Mouse (Mus musculus) layer of hippocampus, adult 2 months (tissue): ENCODE results near the gene Gosr2. TPM values are rescaled to one million over a fixed set of nuclear protein-coding genes. Genes with fewer than 3 reads are reported as not detected.
A peak's percentile ranks its signal among the peaks of the same experiment; 100 is the strongest.

Experiments
- DNase-seq, 2 experiments: peaks; one replicate each; pipeline ENCODE4 v3.0.0; 2022; ENCODE audit warnings: low spot score in 2 of 2
- H3K27ac ChIP-seq: fragments of 200-600 bp; 2 replicates; pipeline ENCODE4 v1.8.1; 2022
- H3K4me3 ChIP-seq: fragments of 200-600 bp; 2 replicates; pipeline ENCODE4 v1.8.1; 2022; ENCODE audit warnings: mild to moderate bottlenecking
- CTCF ChIP-seq: fragments of 200-600 bp; conservative IDR thresholded peaks from 2 replicates; pipeline ENCODE4 v1.8.1; 2022; ENCODE audit warnings: antibody characterized with exemption, mild to moderate bottlenecking, moderate library complexity
- long read RNA-seq, 2 experiments: library from polyadenylated mRNA; stranded (forward); transcript quantifications; one replicate each; pipeline ENCODE4 v2.0.0; 2021; ENCODE audit warnings: borderline mapping rate in 2 of 2
- total RNA-seq, 2 experiments: library from RNA; stranded (reverse); gene quantifications; 2 replicates each; pipeline ENCODE4 v1.2.3; 2021

Gosr2 gene
- 10 to 100 TPM; 62.5 to 66.1 TPM for total RNA-seq
- long read RNA-seq, experiment 1, transcript Gosr2-202 (5 exons, 1,044 nt), result minor isoform, 18 of 70 reads
- long read RNA-seq, experiment 1, transcript Gosr2-201 (6 exons, 3,266 nt), result major isoform, 42 of 70 reads
- long read RNA-seq, experiment 1, partial matches to known transcripts, result 3 of 70 reads
- long read RNA-seq, experiment 1, other reads (novel, unspliced or antisense), result 6 of 70 reads
- long read RNA-seq, experiment 2, transcript Gosr2-202 (5 exons, 1,044 nt), result minor isoform, 9 of 124 reads
- long read RNA-seq, experiment 2, transcript Gosr2-203 (5 exons, 917 nt), result minor isoform, 5 of 124 reads
- long read RNA-seq, experiment 2, transcript Gosr2-201 (6 exons, 3,266 nt), result major isoform, 91 of 124 reads
- long read RNA-seq, experiment 2, partial matches to known transcripts, result 3 of 124 reads
- long read RNA-seq, experiment 2, other reads (novel, unspliced or antisense), result 16 of 124 reads

DNA sequence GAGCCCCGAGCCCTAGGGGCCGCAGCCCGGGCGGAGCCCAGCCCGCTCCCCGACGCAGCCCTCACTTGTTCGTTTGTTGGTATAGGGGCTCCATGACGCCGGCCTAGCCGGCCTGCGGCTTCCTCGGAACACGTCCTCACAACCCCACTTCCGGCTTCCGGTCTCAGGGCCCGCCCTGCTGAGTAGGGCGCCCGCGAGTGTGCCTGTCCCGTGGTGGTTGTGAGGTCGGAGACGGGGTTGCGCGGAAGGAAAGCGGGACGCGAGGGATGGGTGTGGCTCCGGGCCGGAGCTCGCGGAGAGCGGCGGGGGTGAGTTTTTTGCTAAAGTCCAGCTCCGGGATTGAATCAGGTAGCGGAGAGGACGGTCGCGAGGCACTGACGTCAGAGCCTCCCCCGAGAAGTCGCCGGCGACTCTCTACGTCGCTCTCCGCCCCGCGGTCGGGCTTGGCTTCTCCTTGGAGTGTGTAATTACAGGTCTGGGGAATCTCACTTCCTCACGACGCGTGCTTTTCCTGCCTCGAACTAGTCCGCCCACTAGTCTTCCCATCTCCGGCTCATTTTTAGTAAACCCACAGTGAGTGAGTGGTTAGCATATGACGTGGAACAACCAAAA is at the start of gene Gosr2:
TSS of gene Gosr2 (minus strand) at position 334 of the 612 bp plus-strand sequence.
- DNase-seq, result peak; percentile 83 to 86
- TF ChIP-seq CTCF, result no peak
- Histone ChIP-seq H3K4me3 (peak within 1 kb of the TSS; percentile 100), H3K27ac (peak within 1 kb of the TSS; percentile 99)

DNA sequence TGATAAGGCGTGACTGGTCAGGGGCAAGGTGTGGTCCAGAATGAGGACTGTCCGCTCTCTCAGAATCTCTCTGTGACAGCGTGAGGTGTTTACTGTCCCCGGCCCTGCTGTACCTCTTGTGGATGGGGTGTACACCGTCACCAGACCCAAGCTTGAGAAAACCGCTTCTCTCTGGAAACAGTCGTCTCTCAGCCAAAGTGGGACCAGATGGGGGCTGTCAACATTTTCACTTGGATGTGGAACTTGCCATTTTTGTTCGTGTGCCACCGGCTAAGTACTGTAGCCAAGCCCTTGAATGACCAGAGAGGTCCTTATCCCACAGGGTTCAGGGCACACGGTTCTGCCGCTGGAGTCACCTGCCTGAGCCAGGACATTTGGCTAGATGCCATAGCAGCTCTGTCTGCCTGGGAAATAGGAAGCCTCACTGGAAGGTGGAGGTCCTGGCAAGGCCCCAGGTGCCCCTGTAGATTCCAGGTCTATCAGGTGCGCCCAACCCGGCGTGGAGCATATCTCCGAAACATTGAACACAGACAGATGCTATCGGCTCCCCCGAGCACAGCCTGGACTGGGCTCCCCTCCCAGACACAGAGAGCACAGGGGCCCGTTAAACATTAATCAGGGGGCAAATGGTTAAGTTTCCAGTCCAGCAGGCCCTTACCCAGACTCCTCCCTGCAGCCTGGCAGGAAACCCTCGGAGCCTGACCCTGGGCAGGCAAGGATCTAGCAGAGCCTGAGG is 37.5 kb upstream of the Gosr2 start:
- H3K27ac ChIP-seq, result no peak overlapping the region
- H3K4me3 ChIP-seq, result no peak overlapping the region
- no peak for DNase-seq
- TF ChIP-seq CTCF, result no peak

DNA sequence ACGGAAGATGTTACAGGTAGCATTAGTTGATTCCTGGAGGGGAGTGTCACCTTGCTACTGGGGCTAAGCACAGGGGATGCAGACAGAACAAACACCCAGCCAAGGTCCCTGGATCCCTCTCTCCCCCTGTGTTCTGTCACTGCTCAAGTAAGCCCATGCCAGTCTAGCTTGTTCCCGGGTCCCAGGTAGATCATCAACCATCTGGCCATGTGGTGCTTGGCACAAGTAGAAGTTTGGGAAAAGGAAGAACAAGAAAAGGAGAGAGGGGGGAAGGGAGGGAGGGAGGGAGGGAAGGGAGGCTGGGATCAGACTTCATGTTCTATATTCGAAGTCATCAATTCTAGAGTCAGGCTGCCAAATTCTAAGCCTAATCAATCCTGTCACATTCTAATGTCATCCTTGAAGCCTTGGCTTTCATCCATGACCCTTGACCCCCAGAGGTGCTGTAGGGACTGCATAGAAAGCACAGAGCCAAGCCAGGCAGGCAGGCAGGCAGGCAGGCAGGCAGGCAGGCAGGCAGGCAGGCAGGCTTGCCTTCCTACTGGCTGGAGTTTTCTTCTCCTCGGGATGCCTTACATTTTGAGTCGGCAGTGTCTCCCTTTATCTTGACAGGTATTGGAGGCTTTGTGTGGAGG is 36.8 kb upstream of the Gosr2 start:
- H3K27ac ChIP-seq, result no peak overlapping the region
- no peak for TF ChIP-seq CTCF
- DNase-seq, result no peak
- no peak overlapping the region for H3K4me3 ChIP-seq

DNA sequence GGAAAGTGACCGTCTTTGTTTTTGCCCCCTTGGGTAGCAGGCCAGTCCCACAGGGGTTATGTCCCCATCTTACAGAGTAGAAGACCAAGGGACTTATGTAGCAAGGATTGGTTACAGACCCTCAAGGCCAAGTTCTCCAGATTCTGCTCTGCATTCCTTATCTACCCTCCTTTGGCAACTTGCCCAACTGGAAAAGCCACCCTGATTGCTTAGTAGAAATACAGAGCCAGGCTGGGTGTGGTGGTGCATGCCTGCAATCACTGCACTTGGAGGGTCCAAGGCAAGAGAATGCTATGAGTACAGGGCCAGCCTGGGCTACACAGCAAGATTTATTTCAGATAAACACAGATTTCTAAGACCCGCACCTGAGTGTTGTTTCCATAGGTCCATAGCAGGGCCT is 36.3 kb upstream of the Gosr2 start:
- no peak for TF ChIP-seq CTCF
- Histone ChIP-seq H3K27ac (no peak overlapping the region), H3K4me3 (no peak overlapping the region)
- DNase-seq, result no peak

DNA sequence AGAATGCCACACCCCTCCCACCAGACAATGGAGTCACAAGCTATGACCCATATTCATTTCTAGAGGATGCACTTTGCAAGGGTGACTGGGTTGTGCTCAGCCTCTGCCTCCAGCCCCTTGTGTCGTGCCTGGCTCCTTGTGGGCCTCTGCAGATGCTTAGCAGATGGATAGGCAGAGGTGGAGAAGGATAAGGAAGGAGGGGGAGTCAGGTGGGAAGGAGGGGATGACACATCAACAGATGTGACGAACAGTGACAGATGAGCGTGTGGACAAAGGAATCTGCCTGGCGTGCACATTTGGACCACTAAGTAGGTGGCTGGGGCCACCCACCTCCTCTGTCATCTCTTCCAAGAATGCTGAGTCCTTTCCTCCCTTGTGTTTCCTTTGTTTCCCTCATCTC is 35.4 kb upstream of the Gosr2 start:
- H3K27ac ChIP-seq, result no peak overlapping the region
- no peak for DNase-seq
- TF ChIP-seq CTCF, result no peak
- H3K4me3 ChIP-seq, result no peak overlapping the region

DNA sequence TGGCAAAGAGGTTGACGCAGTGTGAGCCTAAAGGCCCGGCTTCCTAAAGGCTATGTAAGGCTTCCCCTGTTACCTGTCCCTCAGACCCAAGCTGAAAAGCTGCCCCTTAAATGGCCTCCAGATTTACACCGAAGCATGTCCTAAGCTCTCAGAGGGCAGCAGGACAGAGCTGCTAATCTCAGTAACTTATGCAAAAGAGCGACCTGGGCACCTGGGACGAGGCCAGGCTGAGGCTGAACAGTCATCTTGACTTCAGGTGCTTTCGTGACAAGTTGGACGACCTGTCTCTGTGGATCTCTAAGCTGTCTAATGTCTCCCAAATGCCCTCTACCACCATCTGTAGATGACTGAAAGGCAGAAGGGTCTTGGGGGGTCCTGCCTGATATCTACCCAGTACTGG is 34.6 kb upstream of the Gosr2 start:
- H3K27ac ChIP-seq, result no peak overlapping the region
- DNase-seq, result no peak
- no peak overlapping the region for H3K4me3 ChIP-seq
- no peak for TF ChIP-seq CTCF

DNA sequence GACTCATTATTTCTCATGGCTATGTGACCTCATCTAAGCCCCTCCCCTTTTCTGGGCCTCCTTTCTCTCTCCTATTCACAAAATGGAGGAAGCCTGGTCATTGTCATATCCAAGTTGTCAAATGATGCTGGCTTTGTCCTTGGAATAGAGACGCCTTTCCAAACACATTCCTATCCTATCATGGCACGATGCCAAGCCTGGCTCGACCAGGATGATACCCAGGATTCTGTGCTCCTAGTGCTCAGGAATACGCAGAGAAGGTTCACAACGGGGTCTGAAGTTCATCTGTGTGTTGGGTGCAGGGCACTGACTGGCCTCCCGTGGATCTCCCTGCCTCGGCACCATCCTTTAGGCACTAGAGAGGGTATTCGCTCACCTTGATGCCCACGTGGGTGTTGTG is 33.9 kb upstream of the Gosr2 start:
- TF ChIP-seq CTCF, result no peak
- Histone ChIP-seq H3K4me3 (no peak overlapping the region), H3K27ac (no peak overlapping the region)
- no peak for DNase-seq

DNA sequence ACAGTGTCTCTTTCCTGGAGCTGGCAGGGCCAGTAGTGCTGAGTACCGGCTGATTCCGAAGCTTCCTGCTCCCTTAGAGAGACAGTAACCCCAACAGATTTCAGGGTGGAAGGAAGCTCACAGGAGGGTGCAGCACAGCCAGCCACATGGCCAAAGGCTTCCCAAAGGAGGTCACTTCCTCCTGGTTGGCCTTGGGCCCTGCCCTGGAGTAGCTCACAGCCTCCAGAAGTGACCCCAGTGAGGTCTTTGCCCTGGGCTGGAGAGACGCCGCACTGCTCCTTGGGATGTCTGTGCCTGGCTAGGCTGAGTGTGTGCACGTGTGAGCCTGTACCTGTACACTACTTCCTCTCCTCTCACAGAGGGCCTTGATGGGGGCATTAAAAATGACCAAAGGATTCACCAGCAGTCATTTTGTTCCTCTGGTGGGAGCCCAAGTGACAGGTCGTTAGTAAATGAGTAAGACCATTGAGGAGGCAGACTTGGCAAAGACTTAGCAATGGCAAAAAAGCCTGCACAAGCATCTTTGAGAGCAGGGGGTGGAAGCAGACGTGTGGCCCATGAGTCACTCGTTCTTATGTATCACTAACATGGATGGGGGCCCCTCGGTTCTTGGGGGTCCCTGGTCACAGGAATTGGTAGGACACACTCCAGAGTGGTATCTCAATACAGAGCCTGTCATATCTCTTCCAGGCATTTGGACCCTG is 31.7 kb upstream of the Gosr2 start:
- DNase-seq, result no peak
- no peak for TF ChIP-seq CTCF
- Histone ChIP-seq H3K27ac (no peak overlapping the region), H3K4me3 (no peak overlapping the region)

DNA sequence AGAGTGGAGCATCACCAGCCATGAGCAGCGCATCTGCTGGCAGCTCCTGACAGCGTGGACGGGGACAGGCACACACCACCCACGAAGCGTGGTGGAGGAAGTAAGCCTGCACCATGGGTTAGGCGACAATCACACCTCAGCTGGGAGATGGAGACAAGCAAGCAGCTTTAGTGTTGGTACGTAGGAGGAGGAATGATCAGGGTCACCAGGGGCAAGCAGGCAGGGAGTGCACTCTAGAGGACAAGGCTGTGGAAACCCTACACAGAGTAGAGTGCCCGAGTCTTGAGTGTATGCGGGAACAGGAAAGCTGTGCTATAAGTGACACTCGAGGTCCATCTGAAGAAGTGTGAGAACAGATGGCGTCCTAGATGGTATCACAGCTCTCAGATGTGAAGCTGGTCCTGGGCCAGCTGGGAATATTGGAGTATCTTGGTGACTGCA is 26.7 kb upstream of the Gosr2 start:
- no peak for TF ChIP-seq CTCF
- no peak overlapping the region for H3K4me3 ChIP-seq
- DNase-seq, result no peak
- H3K27ac ChIP-seq, result no peak overlapping the region

DNA sequence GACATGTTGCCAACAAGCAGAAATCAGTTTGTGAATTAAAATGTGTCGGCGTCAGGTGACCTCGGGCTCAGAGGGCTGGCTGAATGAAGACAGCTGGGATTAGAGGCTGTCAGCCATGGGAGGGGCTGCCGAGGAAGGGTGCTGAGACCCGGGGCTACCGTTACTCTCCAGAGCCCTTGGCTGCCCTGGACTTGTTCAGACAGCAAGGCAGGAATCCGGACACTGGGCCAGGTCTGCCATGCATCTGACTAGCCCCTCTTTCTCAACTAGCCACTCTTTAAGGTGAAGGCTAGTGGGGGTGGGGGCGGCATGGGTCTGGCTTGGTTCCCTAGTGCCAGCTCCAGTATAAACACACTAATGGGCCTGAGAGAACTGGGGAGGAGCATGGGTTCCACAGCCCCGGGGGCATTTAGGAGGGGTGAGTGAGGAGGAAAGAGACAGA is 24.4 kb upstream of the Gosr2 start:
- no peak overlapping the region for H3K4me3 ChIP-seq
- DNase-seq, result no peak
- no peak overlapping the region for H3K27ac ChIP-seq
- TF ChIP-seq CTCF, result no peak

DNA sequence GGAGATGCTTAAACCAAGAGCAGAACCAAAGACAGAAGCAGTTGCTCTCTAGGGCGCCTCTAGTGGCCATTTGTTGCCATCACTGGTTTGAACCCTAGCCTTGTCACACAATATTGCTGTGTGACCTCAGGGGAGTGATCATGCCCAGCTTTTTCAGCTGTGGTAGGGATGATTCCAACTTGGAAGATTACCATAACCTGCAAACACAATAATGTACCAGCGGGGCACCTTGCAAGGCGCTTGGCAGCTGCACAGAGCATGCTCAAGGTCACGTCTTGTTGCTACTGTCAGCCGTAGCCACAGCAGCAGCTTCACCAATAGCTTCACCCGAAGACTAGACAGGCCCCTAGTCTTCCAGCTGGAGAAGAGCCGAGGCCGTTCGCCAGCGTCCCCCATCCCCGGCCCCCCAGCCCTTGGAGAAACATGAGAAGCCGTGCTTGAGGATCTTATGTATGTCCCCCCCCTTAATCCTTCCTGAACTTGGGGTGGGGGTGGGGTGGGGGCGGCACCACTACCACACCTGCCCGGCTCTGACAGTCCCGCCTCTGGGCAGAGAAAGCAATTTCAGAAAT is 23.9 kb upstream of the Gosr2 start:
- H3K4me3 ChIP-seq, result no peak overlapping the region; the same call in 1 of the 2 replicates
- peak in 1 of 2 experiments; percentile 17 for DNase-seq
- peak; percentile 81 for TF ChIP-seq CTCF
- no peak overlapping the region for H3K27ac ChIP-seq

DNA sequence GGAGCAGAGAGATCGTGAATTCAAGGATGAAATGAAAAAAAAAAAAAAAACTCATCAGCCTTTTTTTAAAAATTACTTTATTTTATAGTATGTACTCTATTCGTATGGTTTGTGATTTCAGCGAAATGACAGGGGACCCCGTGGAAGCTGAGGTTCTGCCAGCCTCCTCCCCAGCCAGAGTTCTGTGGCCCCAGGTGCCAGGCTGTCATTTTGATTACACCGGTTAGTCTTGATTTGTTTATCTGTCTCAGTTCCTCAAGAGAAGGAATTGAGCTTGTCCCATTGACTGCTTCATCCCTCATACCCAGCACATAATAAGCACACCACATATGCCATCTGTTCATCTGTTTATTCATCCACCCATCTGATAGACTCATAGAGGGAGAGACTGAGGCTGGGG is 21.7 kb upstream of the Gosr2 start:
- no peak for TF ChIP-seq CTCF
- no peak overlapping the region for H3K4me3 ChIP-seq
- DNase-seq, result no peak
- H3K27ac ChIP-seq, result no peak overlapping the region
